Mouse (Mus musculus): Measurements from ENCODE around the gene Kcnn1. TPM values are rescaled to one million over a fixed set of nuclear protein-coding genes. Genes with fewer than 3 reads are reported as not detected.

Gene Kcnn1
- polyA plus RNA-seq, 1 experiment from 2014 or later: 3.8 TPM

GRCm38 (mm10) chr8:70853863-70854262, 9.2 kb downstream of the Kcnn1 start:
- no peaks in the 10 kb centered on the region for H3K36me3 ChIP-seq (ENCODE audit: control insufficient read depth, insufficient read depth, low read length)
- DNase-seq (ENCODE audit: low spot score) (no peak), ATAC-seq (ENCODE audit: insufficient number of reproducible peaks, low FRiP score, low TSS enrichment, low read depth) (no peak)
- no peak overlapping the region for H3K4me3 ChIP-seq (ENCODE audit: low read depth, low read length)
- H3K9ac ChIP-seq (ENCODE audit: low read length): no peak overlapping the region
- 82% methylated on average over 2 of the region's 2 CpGs for WGBS
- H3K27me3 ChIP-seq (ENCODE audit: control insufficient read depth, insufficient read depth, low read length): no peaks in the 10 kb centered on the region
- no peak overlapping the region for H3K4me2 ChIP-seq (ENCODE audit: low read depth, severe bottlenecking)
- H3K27ac ChIP-seq (replicated peaks; ENCODE audit: low read depth, low read length): no peak overlapping the region
- peaks cover 17% of the 10 kb centered on the region for H3K4me1 ChIP-seq (ENCODE audit: control insufficient read depth, insufficient read depth, low read length)
- no peaks in the 10 kb centered on the region for H3K9me3 ChIP-seq (ENCODE audit: control insufficient read depth, low read length)

DNA sequence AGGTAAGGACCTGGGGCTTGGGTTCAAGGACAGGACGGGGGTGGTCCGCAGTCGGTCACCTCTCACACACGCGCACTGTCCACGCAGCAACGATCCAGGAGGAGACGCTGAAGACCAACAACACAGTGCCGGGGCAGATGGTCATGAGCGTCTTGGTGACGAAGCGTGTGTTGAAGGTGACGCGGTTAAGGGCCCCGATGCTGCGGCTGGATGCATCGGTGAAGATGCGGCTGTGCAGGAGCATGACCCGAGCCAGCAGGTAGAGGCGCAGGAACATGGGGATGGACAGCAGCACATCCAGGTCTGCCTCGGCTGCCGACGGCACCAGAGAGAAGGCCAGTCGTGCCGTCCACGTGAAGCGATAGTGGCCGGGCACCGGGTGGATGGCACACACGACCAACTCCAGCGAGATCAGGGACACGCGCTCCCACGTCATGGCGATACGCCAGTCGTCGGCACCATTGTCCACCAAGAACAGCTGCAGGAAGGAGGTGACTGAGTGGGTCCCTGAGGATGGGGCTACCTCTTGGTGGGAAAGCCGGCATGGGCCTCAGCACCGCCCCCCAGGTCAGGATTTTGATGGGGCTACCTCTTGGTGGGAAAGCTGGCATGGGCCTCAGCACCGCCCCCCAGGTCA, 10.3 kb downstream of the Kcnn1 start:
- no peak overlapping the region for H3K9ac ChIP-seq (ENCODE audit: low read length)
- ATAC-seq (ENCODE audit: insufficient number of reproducible peaks, low FRiP score, low TSS enrichment, low read depth) (no peak), DNase-seq (ENCODE audit: low spot score) (no peak)
- H3K27ac ChIP-seq (replicated peaks; ENCODE audit: low read depth, low read length): no peak overlapping the region
- H3K27me3 ChIP-seq (ENCODE audit: control insufficient read depth, insufficient read depth, low read length): no peaks in the 10 kb centered on the region
- 91% methylated on average over 41 of the region's 41 CpGs for WGBS
- H3K4me1 ChIP-seq (ENCODE audit: control insufficient read depth, insufficient read depth, low read length): peaks cover 13% of the 10 kb centered on the region
- no peaks in the 10 kb centered on the region for H3K9me3 ChIP-seq (ENCODE audit: control insufficient read depth, low read length)
- H3K36me3 ChIP-seq (ENCODE audit: control insufficient read depth, insufficient read depth, low read length): no peaks in the 10 kb centered on the region
- H3K4me3 ChIP-seq (ENCODE audit: low read depth, low read length): no peak overlapping the region
- H3K4me2 ChIP-seq (ENCODE audit: low read depth, severe bottlenecking): no peak overlapping the region

DNA sequence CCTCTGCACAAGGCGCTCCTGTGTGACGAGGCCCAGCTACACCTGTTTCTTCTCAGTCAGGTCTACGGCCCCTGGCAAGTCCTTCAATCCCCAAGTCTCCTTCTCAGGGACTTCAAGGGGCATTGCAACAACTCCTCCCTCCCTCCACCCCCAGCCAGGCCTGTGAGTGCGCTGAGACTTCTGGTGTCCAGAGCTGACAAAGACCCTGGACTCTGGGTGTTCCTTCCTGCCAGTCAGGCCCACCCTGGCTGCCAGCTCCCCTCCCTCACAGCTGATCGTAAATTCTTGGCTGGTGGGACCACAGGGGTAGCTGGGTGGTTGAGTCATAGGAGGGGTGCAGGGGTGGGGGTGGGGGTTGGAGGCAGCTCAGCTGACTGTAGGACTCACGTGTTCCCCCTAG, 11.2 kb downstream of the Kcnn1 start:
- H3K27me3 ChIP-seq (ENCODE audit: control insufficient read depth, insufficient read depth, low read length): no peaks in the 10 kb centered on the region
- no peak for DNase-seq (ENCODE audit: low spot score)
- no peak overlapping the region for H3K4me2 ChIP-seq (ENCODE audit: low read depth, severe bottlenecking)
- no peaks in the 10 kb centered on the region for H3K9me3 ChIP-seq (ENCODE audit: control insufficient read depth, low read length)
- H3K9ac ChIP-seq (ENCODE audit: low read length): peak overlapping the region; percentile 37; the same call in 1 of the 2 replicates
- WGBS: 34% methylated on average over 6 of the region's 6 CpGs
- ATAC-seq (ENCODE audit: insufficient number of reproducible peaks, low FRiP score, low TSS enrichment, low read depth): no peak
- H3K4me1 ChIP-seq (ENCODE audit: control insufficient read depth, insufficient read depth, low read length): peaks cover 7% of the 10 kb centered on the region
- H3K27ac ChIP-seq (replicated peaks; ENCODE audit: low read depth, low read length): 0 out of 2 replicates have a peak overlapping the region, but pooled peaks have one; percentile 21
- H3K4me3 ChIP-seq (ENCODE audit: low read depth, low read length): no peak overlapping the region
- no peaks in the 10 kb centered on the region for H3K36me3 ChIP-seq (ENCODE audit: control insufficient read depth, insufficient read depth, low read length)

GRCm38 (mm10) chr8:70850947-70851346, 12.1 kb downstream of the Kcnn1 start:
- Histone ChIP-seq H3K4me2 (ENCODE audit: low read depth, severe bottlenecking) (no peak overlapping the region), H3K9me3 (ENCODE audit: control insufficient read depth, low read length) (no peaks in the 10 kb centered on the region), H3K27me3 (ENCODE audit: control insufficient read depth, insufficient read depth, low read length) (no peaks in the 10 kb centered on the region), H3K4me1 (ENCODE audit: control insufficient read depth, insufficient read depth, low read length) (peaks cover 7% of the 10 kb centered on the region; the same call in 1 of the 2 replicates), H3K9ac (ENCODE audit: low read length) (no peak overlapping the region), H3K27ac (replicated peaks; ENCODE audit: low read depth, low read length) (no peak overlapping the region), H3K4me3 (ENCODE audit: low read depth, low read length) (no peak overlapping the region), H3K36me3 (ENCODE audit: control insufficient read depth, insufficient read depth, low read length) (no peaks in the 10 kb centered on the region)
- DNase-seq (ENCODE audit: low spot score) (no peak), ATAC-seq (ENCODE audit: insufficient number of reproducible peaks, low FRiP score, low TSS enrichment, low read depth) (no peak)
- 87% methylated on average over 4 of the region's 4 CpGs for WGBS

DNA sequence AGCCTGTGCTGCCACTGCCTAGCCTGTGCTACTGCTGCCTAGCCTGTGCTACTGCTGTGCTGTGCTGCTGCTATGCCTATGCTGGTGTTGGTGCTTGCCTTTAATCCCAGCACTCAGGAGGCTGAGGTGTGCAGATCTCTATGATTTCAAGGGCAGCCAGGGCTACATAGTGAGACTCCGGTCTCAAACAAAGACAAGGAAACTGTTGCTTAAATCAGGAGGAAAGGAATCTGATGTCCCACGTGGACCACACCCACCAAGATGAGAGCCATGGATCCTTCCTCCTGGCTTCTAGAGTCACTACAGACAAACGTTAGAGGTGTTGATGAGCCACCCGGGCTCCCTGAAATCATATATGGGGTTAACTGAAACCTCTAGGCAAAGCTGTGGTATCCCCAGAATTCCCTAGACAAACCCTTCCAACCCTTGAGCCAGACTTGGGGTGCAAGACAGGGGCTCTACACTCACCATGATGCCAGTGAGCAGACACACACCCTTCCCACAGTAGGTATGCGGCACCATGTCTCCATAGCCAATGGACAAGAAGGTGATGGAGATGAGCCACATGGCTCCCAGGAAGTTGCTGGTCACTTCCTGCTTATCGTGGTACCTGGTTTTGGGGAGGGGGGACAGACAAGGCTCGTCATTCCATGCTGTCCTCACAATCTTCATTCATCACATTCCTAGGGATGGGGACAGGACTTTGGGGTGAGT, 12.8 kb downstream of the Kcnn1 start:
- H3K4me1 ChIP-seq (ENCODE audit: control insufficient read depth, insufficient read depth, low read length): peaks cover 7% of the 10 kb centered on the region; the same call in 1 of the 2 replicates
- ATAC-seq (ENCODE audit: insufficient number of reproducible peaks, low FRiP score, low TSS enrichment, low read depth): no peak
- H3K9ac ChIP-seq (ENCODE audit: low read length): no peak overlapping the region
- H3K36me3 ChIP-seq (ENCODE audit: control insufficient read depth, insufficient read depth, low read length): no peaks in the 10 kb centered on the region
- H3K4me2 ChIP-seq (ENCODE audit: low read depth, severe bottlenecking): no peak overlapping the region
- no peaks in the 10 kb centered on the region for H3K27me3 ChIP-seq (ENCODE audit: control insufficient read depth, insufficient read depth, low read length)
- H3K27ac ChIP-seq (replicated peaks; ENCODE audit: low read depth, low read length): no peak overlapping the region
- 86% methylated on average over 7 of the region's 7 CpGs for WGBS
- no peak for DNase-seq (ENCODE audit: low spot score)
- no peak overlapping the region for H3K4me3 ChIP-seq (ENCODE audit: low read depth, low read length)
- no peaks in the 10 kb centered on the region for H3K9me3 ChIP-seq (ENCODE audit: control insufficient read depth, low read length)

DNA sequence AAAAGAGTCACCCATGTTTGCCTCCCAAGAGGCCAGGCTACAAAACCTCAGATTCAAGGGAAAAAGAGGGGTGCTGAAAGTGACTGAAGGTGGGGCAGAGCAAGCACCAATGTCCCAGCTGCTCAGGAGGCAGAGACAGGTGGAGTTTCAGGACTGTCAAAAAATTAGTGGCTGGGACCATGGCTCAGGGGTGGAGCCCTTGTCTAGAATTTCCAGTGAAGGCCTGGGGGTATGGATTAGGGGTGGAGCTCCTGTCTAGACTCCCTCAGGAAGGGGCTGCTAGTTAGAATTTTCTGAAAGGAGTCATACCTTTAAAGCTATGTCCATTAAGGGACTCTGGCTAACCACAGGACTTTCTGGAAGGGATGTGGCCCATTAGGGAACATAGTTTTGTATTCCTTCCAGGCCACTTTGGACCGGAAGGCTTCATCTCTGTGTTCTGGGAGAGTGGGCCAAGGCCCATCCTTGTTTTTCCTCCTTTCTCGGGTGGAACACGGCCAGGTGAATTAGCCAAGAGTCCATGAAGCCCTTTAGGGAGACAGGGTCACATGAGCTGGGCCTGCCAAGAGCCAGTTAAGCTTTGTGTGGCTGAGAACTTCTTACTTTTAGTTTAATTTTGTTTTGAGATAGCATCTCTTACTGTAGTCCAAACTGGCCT, 13.6 kb downstream of the Kcnn1 start:
- Histone ChIP-seq H3K9me3 (ENCODE audit: control insufficient read depth, low read length) (no peaks in the 10 kb centered on the region), H3K27ac (replicated peaks; ENCODE audit: low read depth, low read length) (no peak overlapping the region), H3K4me1 (ENCODE audit: control insufficient read depth, insufficient read depth, low read length) (peaks cover 7% of the 10 kb centered on the region; the same call in 1 of the 2 replicates), H3K9ac (ENCODE audit: low read length) (no peak overlapping the region), H3K4me3 (ENCODE audit: low read depth, low read length) (no peak overlapping the region), H3K36me3 (ENCODE audit: control insufficient read depth, insufficient read depth, low read length) (no peaks in the 10 kb centered on the region), H3K27me3 (ENCODE audit: control insufficient read depth, insufficient read depth, low read length) (no peaks in the 10 kb centered on the region), H3K4me2 (ENCODE audit: low read depth, severe bottlenecking) (no peak overlapping the region)
- DNase-seq (ENCODE audit: low spot score) (no peak), ATAC-seq (ENCODE audit: insufficient number of reproducible peaks, low FRiP score, low TSS enrichment, low read depth) (no peak)
- WGBS: 88% methylated on average over 3 of the region's 3 CpGs

DNA sequence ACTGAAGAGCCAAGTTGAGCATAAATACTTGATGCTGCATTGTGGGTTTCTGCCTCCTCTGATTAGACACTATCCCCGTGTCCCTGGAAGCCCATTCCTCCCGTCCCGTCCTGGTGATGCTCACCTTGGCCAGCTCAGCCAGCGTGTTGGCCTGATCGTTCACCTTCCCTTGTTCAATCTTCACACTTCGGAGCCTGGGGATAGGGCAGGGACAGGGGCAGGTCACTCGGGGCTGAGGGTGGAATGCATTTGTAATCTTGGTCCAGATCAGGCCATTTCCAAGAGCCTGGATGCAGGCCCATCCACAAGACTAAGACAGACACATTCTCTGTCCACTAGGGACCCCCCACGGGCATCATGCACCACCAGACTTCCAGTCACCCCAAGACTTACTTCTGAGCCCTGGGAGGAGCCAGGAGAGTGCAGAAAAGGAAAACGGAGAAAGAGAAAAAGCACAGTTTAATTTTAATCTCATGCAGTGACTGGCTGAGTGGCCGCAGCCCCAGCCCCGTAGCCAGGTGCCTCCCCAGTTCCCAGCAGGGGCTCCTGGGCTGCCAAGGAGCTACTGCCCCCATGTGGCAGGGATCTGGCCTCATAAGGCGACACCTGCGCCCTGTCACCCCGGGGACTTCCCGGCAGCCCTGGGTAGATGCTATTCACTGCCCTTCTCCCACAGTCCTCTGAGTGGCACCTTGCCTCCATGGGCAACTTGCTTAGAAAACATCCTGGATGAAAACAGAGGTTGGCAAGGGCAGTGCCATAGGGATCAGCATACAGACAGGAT, 16.5 kb downstream of the Kcnn1 start:
- H3K27me3 ChIP-seq (ENCODE audit: control insufficient read depth, insufficient read depth, low read length): no peaks in the 10 kb centered on the region
- no peak overlapping the region for H3K9ac ChIP-seq (ENCODE audit: low read length)
- no peak overlapping the region for H3K4me2 ChIP-seq (ENCODE audit: low read depth, severe bottlenecking)
- 50% methylated on average over 15 of the region's 15 CpGs for WGBS
- H3K27ac ChIP-seq (replicated peaks; ENCODE audit: low read depth, low read length): no peak overlapping the region
- H3K4me3 ChIP-seq (ENCODE audit: low read depth, low read length): no peak overlapping the region
- no peaks in the 10 kb centered on the region for H3K36me3 ChIP-seq (ENCODE audit: control insufficient read depth, insufficient read depth, low read length)
- no peaks in the 10 kb centered on the region for H3K9me3 ChIP-seq (ENCODE audit: control insufficient read depth, low read length)
- ATAC-seq (ENCODE audit: insufficient number of reproducible peaks, low FRiP score, low TSS enrichment, low read depth) (no peak), DNase-seq (ENCODE audit: low spot score) (no peak)
- no peaks in the 10 kb centered on the region; the same call in 1 of the 2 replicates for H3K4me1 ChIP-seq (ENCODE audit: control insufficient read depth, insufficient read depth, low read length)

- Histone ChIP-seq H3K27me3 (ENCODE audit: control insufficient read depth, insufficient read depth, low read length) (no peaks in the 10 kb centered on the region), H3K36me3 (ENCODE audit: control insufficient read depth, insufficient read depth, low read length) (no peaks in the 10 kb centered on the region), H3K4me3 (ENCODE audit: low read depth, low read length) (no peak overlapping the region), H3K4me2 (ENCODE audit: low read depth, severe bottlenecking) (no peak overlapping the region), H3K27ac (replicated peaks; ENCODE audit: low read depth, low read length) (no peak overlapping the region), H3K9me3 (ENCODE audit: control insufficient read depth, low read length) (no peaks in the 10 kb centered on the region), H3K4me1 (ENCODE audit: control insufficient read depth, insufficient read depth, low read length) (0 out of 2 replicates have a peak, but pooled peaks cover 6% of the 10 kb centered on the region), H3K9ac (ENCODE audit: low read length) (no peak overlapping the region)
- 49% methylated on average over 5 of the region's 5 CpGs for whole genome bisulfite sequencing
- DNase-seq (ENCODE audit: low spot score) (no peak), ATAC-seq (ENCODE audit: insufficient number of reproducible peaks, low FRiP score, low TSS enrichment, low read depth) (no peak)
Measured at GRCm38 (mm10) chr8:70845108-70845507, 17.9 kb downstream of the Kcnn1 start.
